ENCODE assay signal across 16 mouse cellular contexts in the genomic region with DNA sequence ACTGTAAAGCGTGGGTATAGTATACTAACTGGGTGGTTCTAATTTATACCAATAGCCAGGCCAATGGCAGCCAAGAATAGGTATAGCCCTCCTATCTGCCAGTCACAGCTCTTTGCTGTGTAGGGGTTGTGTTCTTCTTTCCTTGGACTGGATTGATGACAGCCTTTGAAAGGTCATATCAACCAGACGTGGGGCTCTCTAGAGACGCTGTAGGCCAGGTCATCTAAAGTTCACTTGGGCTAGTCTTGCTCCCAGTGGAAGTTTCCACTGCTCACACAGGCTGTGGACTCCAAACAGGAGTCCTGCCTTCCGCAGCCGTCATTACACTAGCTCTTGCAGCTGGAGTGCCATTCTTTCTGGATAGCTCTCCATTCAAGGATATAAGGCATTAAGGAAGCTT.
DNase-seq lines count a peak whose midpoint lies in the region; ATAC-seq and TF ChIP-seq lines count a peak whose summit lies in the region.
"Had no signal": no experiment of that assay in that cellular context is flagged by ENCODE, and none has a peak within 500 bp of the region (broad histone marks: within the 10 kb centered on the region; RNA-seq: fewer than 3 reads in every experiment).

No protein-coding gene starts in this region.

- H3K9ac ChIP-seq in heart, postnatal 0 days (replicated peaks; ENCODE audit: low read depth, low read length): no peak overlapping the region
- H3K9ac ChIP-seq: embryonic facial prominence, embryonic 12.5 days; forebrain, postnatal 0 days; limb, embryonic 13.5 days; liver, postnatal 0 days; stomach, embryonic 15.5 days had no signal

- no peaks in the 10 kb centered on the region for H3K36me3 ChIP-seq in heart, postnatal 0 days (replicated peaks; ENCODE audit: control insufficient read depth, insufficient read depth, low read length)
- H3K36me3 ChIP-seq: embryonic facial prominence, embryonic 12.5 days; limb, embryonic 13.5 days; midbrain, embryonic 10.5 days; stomach, embryonic 15.5 days had no signal

- peak; percentile 87 for ATAC-seq in heart, postnatal 0 days (ENCODE audit: insufficient read depth, low read depth)
- ATAC-seq: forebrain, postnatal 0 days had no signal

- no peak overlapping the region for H3K4me2 ChIP-seq in heart, postnatal 0 days (ENCODE audit: low read depth, low read length)
- H3K4me2 ChIP-seq: embryonic facial prominence, embryonic 12.5 days; limb, embryonic 13.5 days; stomach, embryonic 15.5 days had no signal

- peak; percentile 23 for DNase-seq in gastrocnemius, adult 2 months
- no peak for DNase-seq in gastrocnemius, adult 8-10 months (ENCODE audit: low spot score in 2 of 2)
- peak; percentile 13 for DNase-seq in kidney, postnatal 10 days
- DNase-seq in kidney, postnatal 25 days: no peak
- peak; percentile 11 for DNase-seq in heart, adult 8-10 months (ENCODE audit: low spot score)
- peak; percentile 19 for DNase-seq in heart, postnatal 0 days (ENCODE audit: low spot score)
- DNase-seq in B cell, adult 2 months: no peak
- no peak for DNase-seq in left cerebral cortex, adult 9 months (ENCODE audit: low spot score in 2 of 2)
- DNase-seq: cerebellum, postnatal 14 days; forebrain, postnatal 0 days; liver, postnatal 0 days had no signal

- no peaks in the 10 kb centered on the region for H3K27me3 ChIP-seq in heart, postnatal 0 days (ENCODE audit: control insufficient read depth, insufficient read depth, low read length)
- H3K27me3 ChIP-seq: embryonic facial prominence, embryonic 12.5 days; limb, embryonic 13.5 days; stomach, embryonic 15.5 days had no signal

- H3K27ac ChIP-seq in gastrocnemius, adult 2 months: peak overlapping the region; percentile 80
- no peak overlapping the region for H3K27ac ChIP-seq in heart, postnatal 0 days (ENCODE audit: low read depth)
- H3K27ac ChIP-seq: embryonic facial prominence, embryonic 12.5 days; left cerebral cortex, adult 2 months; limb, embryonic 13.5 days; midbrain, embryonic 10.5 days; stomach, embryonic 15.5 days had no signal

- 0 out of 2 replicates have a peak, but pooled peaks cover 10% of the 10 kb centered on the region for H3K4me1 ChIP-seq in heart, postnatal 0 days (ENCODE audit: control insufficient read depth, insufficient read depth)
- H3K4me1 ChIP-seq: embryonic facial prominence, embryonic 12.5 days; midbrain, embryonic 10.5 days; stomach, embryonic 15.5 days had no signal

- H3K4me3 ChIP-seq in gastrocnemius, adult 2 months: no peak overlapping the region
- no peak overlapping the region for H3K4me3 ChIP-seq in heart, postnatal 0 days (ENCODE audit: low read depth, low read length)
- H3K4me3 ChIP-seq: embryonic facial prominence, embryonic 12.5 days; left cerebral cortex, adult 2 months; limb, embryonic 13.5 days; midbrain, embryonic 10.5 days; stomach, embryonic 15.5 days had no signal

- no peaks in the 10 kb centered on the region for H3K9me3 ChIP-seq in heart, postnatal 0 days (replicated peaks; ENCODE audit: control insufficient read depth, low read length)
- H3K9me3 ChIP-seq: embryonic facial prominence, embryonic 12.5 days; limb, embryonic 13.5 days; midbrain, embryonic 10.5 days; stomach, embryonic 15.5 days had no signal

- intact Hi-C loops in gastrocnemius, adult 2 months (cut with DNase I): no loop called here

- 25% methylated on average over 5 of the region's 5 CpGs for WGBS in heart, postnatal 0 days

- no peak for TF ChIP-seq EP300 in heart, postnatal 0 days (IDR thresholded peaks at IDR 0.05; ENCODE audit: low read depth)

- TF ChIP-seq CTCF in gastrocnemius, adult 2 months (IDR thresholded peaks at IDR 0.05): no peak
- TF ChIP-seq CTCF in heart, postnatal 0 days (IDR thresholded peaks at IDR 0.05; ENCODE audit: low read depth): no peak

Comparison
In these comparisons a context has a peak if more than half of its experiments do, and no peak if none do; other contexts are left out.
1. DNase-seq: peak in gastrocnemius, adult 2 months (single experiment), kidney, postnatal 10 days (single experiment), heart, adult 8-10 months (single experiment) and heart, postnatal 0 days (single experiment); none in gastrocnemius, adult 8-10 months (0 of 2), kidney, postnatal 25 days (0 of 2), B cell, adult 2 months (0 of 2) and left cerebral cortex, adult 9 months (0 of 2).